Mouse (Mus musculus) lung, adult 2 months (tissue): ENCODE measurements around the gene Get4. TPM values are rescaled to one million over a fixed set of nuclear protein-coding genes. Genes with fewer than 3 reads are reported as not detected.

ENCODE experiments used
- DNase-seq: peaks from one replicate; pipeline ENCODE4 v3.0.0; 2022
- H3K4me1 ChIP-seq: fragments of 200-500 bp; 2 replicates; pipeline ENCODE4 v1.6.1; 2011; ENCODE audit warnings: low read length; ENCODE audit not compliant: control insufficient read depth, insufficient read depth
- H3K4me3 ChIP-seq: fragments of 200-500 bp; replicated peaks from 2 replicates; pipeline ENCODE3; 2011; ENCODE audit warnings: low read depth, mild to moderate bottlenecking, control low read depth, low read length; ENCODE audit errors: extremely low read depth
- CTCF ChIP-seq: fragments of 200-500 bp; IDR thresholded peaks from 2 replicates; pipeline ENCODE4 v1.5.1; 2011; ENCODE audit warnings: mild to moderate bottlenecking, low read length, control low read depth; ENCODE audit not compliant: insufficient read depth
- POLR2A ChIP-seq: fragments of 200-500 bp; IDR thresholded peaks from 2 replicates; pipeline ENCODE4 v1.6.1; 2011; ENCODE audit warnings: low read depth, mild to moderate bottlenecking, control low read depth, low read length, borderline replicate concordance; ENCODE audit errors: extremely low read depth
- WGBS: fragments of 180-500 bp; shearing (Covaris S2); methylation state at CpG from one replicate; pipeline ENCODE4 v1.1.7; 2018; 5-methylcytosine and 5-hydroxymethylcytosine counted together
- polyA plus RNA-seq: library from polyadenylated mRNA; depleted of rRNA; stranded (reverse); fragments of >200 nt; gene quantifications from 2 replicates; pipeline ENCODE4 v1.2.3, GENCODE M21; 2012; rRNA removed

Gene Get4
- polyA plus RNA-seq, 1 experiment, result 105 TPM

- WGBS, result 77% methylated on average over 9 of the region's 9 CpGs
- no peak for DNase-seq
- no peaks in the 10 kb centered on the region for H3K4me1 ChIP-seq
- TF ChIP-seq POLR2A (no peak), CTCF (no peak)
- no peak overlapping the region for H3K4me3 ChIP-seq
These were observed 51.5 kb downstream of the Get4 start for GRCm38 (mm10) chr5:139303646-139304061.

- TF ChIP-seq CTCF, result no peak
- no peak for TF ChIP-seq POLR2A
- Histone ChIP-seq H3K4me1 (no peaks in the 10 kb centered on the region), H3K4me3 (no peak overlapping the region)
- WGBS, result 66% methylated on average over 3 of the region's 3 CpGs
- no peak for DNase-seq
These were observed 57.8 kb downstream of the Get4 start for GRCm38 (mm10) chr5:139309946-139310345.

GRCm38 (mm10) chr5:139310477-139310876 is 58.4 kb downstream of the Get4 start:
- no peak overlapping the region for H3K4me3 ChIP-seq
- H3K4me1 ChIP-seq, result no peaks in the 10 kb centered on the region
- 89% methylated on average over 4 of the region's 4 CpGs for WGBS
- TF ChIP-seq POLR2A (no peak), CTCF (no peak)
- no peak for DNase-seq

- Histone ChIP-seq H3K4me3 (no peak overlapping the region), H3K4me1 (no peaks in the 10 kb centered on the region)
- DNase-seq, result no peak
- no peak for TF ChIP-seq CTCF
- no peak for TF ChIP-seq POLR2A
- WGBS, result 93% methylated on average over 9 of the region's 9 CpGs
These were observed 59.7 kb downstream of the Get4 start for GRCm38 (mm10) chr5:139311822-139312221.

GRCm38 (mm10) chr5:139313536-139313935 is 61.4 kb downstream of the Get4 start:
- TF ChIP-seq POLR2A (no peak), CTCF (no peak)
- no peak for DNase-seq
- Histone ChIP-seq H3K4me3 (no peak overlapping the region), H3K4me1 (no peaks in the 10 kb centered on the region)
- 75% methylated on average over 9 of the region's 9 CpGs for WGBS

GRCm38 (mm10) chr5:139314941-139315642 is 63.0 kb downstream of the Get4 start:
- no peak overlapping the region for H3K4me3 ChIP-seq
- 68% methylated on average over 12 of the region's 12 CpGs for WGBS
- TF ChIP-seq CTCF (no peak), POLR2A (no peak)
- DNase-seq, result no peak
- H3K4me1 ChIP-seq, result no peaks in the 10 kb centered on the region

- 61% methylated on average over 6 of the region's 6 CpGs for WGBS
- no peak for DNase-seq
- Histone ChIP-seq H3K4me3 (no peak overlapping the region), H3K4me1 (no peaks in the 10 kb centered on the region)
- TF ChIP-seq POLR2A (no peak), CTCF (no peak)
These were observed 65.0 kb downstream of the Get4 start for GRCm38 (mm10) chr5:139316982-139317675.

GRCm38 (mm10) chr5:139317751-139318504 is 65.8 kb downstream of the Get4 start:
- H3K4me3 ChIP-seq, result no peak overlapping the region

More at GRCm38 (mm10) chr5:139317751-139318504, 65.8 kb downstream of the Get4 start:
- WGBS, result 76% methylated on average over 21 of the region's 21 CpGs
- no peak for TF ChIP-seq POLR2A
- no peak for TF ChIP-seq CTCF
- no peaks in the 10 kb centered on the region for H3K4me1 ChIP-seq
- DNase-seq, result no peak

Other genes with a start within 250 kb of the Get4 start
- gene Prkar1b, start 102.3 kb upstream of the Get4 start, polyA plus RNA-seq, result 18.8 and 19.5 TPM in 2 replicates
- 24.5 and 25.6 TPM in 2 replicates for gene Dnaaf5, start 102.1 kb upstream of the Get4 start, polyA plus RNA-seq
- 48.5 and 57.9 TPM in 2 replicates for gene Sun1, start 51.7 kb upstream of the Get4 start, polyA plus RNA-seq
- 12.1 and 13.8 TPM in 2 replicates for gene Adap1, start 73.3 kb downstream of the Get4 start, polyA plus RNA-seq
- gene Cox19, start 99.1 kb downstream of the Get4 start, polyA plus RNA-seq, result 51.7 and 61.9 TPM in 2 replicates
- gene Cyp2w1, start 100.3 kb downstream of the Get4 start, polyA plus RNA-seq, result 0.33 TPM in 1 of 2 replicates, not detected in the other
- 75.7 and 93.4 TPM in 2 replicates for gene Gpr146, start 125.4 kb downstream of the Get4 start, polyA plus RNA-seq
- 7.2 and 9.0 TPM in 2 replicates for gene C130050O18Rik, start 153.0 kb downstream of the Get4 start, polyA plus RNA-seq
- gene Gper1, start 170.8 kb downstream of the Get4 start, polyA plus RNA-seq, result 2.7 and 3.3 TPM in 2 replicates
- 12.2 and 14.0 TPM in 2 replicates for gene 3110082I17Rik, start 208.2 kb downstream of the Get4 start, polyA plus RNA-seq
- 15.1 and 19.6 TPM in 2 replicates for gene Zfand2a, start 232.2 kb downstream of the Get4 start, polyA plus RNA-seq